Mouse (Mus musculus): Measurements from ENCODE around the gene 1190005I06Rik.
A peak's percentile ranks its signal among the peaks of the same experiment; 100 is the strongest.

The 1190005I06Rik gene

GRCm38 (mm10) chr8:120667561-120668373, 20.3 kb upstream of the 1190005I06Rik start, which contains the start of the genes Gm27021 and Cox4i1:
TSS of gene Gm27021 (minus strand) at chr8:120668079.
TSS of gene Cox4i1 (plus strand) at chr8:120668222.
- DNase-seq (ENCODE audit: low read depth, low spot score): peak; percentile 82

DNA sequence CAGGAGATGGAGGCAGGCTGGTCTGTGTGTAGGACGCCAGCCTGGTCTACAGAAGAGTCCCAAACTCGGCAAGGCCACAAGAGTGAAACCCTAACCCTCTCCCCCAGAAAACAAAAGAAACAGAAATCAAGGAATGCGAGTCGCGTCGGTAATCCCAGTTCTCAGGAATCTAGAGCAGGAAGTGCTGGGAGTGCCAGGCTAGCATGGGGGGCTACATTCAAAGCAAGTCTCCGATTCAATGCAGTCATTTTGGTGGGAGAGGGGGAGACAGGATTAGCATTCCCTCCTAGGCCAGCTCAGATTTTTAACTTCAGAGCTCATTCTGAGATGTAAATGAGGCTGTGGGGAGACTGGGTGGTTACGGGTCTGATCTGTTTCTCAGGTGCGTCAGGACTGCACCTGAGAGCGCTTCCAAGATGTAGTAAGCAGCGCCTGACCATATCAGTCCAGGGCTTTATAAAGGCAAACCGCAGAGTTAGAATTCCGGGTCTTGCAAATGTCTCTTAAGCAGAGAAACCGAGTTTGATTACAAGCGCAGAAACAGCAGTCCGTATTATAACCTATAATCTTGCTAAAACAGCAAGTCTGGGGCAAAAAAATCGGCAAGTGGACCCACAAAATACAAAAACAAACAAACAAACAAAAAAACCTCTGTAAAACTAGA, 19.5 kb upstream of the 1190005I06Rik start:
- DNase-seq (ENCODE audit: low read depth, low spot score): no peak

- no peak for DNase-seq (ENCODE audit: low read depth, low spot score)
Measured at GRCm38 (mm10) chr8:120665726-120666455, 18.5 kb upstream of the 1190005I06Rik start.

DNA sequence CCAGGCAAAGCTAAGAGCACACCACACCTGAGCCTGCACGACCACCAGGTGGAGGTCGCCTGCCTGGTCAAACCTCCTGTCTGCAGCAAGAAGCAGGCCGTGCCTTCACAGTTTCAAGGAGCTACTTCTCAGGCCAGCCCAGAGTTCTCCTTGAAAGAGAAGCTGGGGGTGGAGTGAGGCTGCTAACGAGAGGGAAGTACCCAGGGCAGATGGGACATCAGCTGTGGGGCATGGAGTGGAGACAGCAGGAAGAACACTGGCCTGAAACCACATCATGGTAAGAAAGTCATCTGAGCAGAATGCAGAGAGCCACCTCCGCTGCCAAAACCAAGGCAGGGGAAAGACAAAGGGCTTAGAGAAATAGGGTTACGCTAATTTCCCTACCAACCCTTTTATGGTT, 17.1 kb upstream of the 1190005I06Rik start:
- DNase-seq (ENCODE audit: low read depth, low spot score): no peak

- DNase-seq (ENCODE audit: low read depth, low spot score): no peak
Measured at GRCm38 (mm10) chr8:120657415-120657814, 10.0 kb upstream of the 1190005I06Rik start.

DNA sequence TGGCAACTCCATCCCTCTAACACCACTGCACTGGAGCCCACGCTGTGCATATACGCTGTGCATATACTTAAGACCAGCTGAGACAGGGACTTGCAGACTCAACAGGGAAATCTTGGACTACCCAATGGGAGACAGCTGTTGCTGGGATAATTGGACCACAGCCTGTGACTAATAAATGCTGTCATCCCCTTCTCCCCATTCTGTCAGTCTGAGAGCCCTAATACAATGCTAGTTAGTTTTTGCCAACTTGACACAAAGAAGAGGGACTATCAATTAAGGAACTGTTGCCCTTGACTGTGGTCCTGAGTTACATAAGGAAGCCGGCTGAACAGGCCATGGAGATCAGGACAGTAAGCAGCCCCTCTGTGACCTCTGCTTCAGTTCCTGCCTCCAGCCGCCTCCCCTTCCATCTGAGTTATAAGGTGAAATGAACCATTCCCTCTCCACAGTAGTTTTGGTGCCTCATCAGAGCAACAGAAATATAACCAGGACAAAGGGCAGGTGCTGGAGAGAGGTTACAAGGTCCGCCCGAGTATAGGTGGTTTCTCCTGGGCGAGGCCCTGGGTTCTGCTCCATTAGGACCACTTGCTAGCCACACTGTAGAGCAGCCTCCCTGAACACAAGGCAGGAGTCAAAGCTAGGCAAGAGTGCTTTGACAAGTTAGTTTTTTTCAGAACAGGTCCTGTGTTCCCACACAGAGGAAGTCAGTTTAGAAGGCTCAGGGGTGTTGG, 9.1 kb upstream of the 1190005I06Rik start:
- DNase-seq (ENCODE audit: low read depth, low spot score): no peak

- DNase-seq (ENCODE audit: low read depth, low spot score): no peak
Measured at GRCm38 (mm10) chr8:120644663-120645062, 2.8 kb downstream of the 1190005I06Rik start.

GRCm38 (mm10) chr8:120642031-120642662, 5.3 kb downstream of the 1190005I06Rik start:
- no peak for DNase-seq (ENCODE audit: low read depth, low spot score)

GRCm38 (mm10) chr8:120641245-120641644, 6.2 kb downstream of the 1190005I06Rik start:
- DNase-seq (ENCODE audit: low read depth, low spot score): no peak

- DNase-seq (ENCODE audit: low read depth, low spot score): no peak
Measured at GRCm38 (mm10) chr8:120634329-120634839, 13.0 kb downstream of the 1190005I06Rik start.

GRCm38 (mm10) chr8:120633665-120634271, 13.7 kb downstream of the 1190005I06Rik start:
- DNase-seq (ENCODE audit: low read depth, low spot score): no peak

- no peak for DNase-seq (ENCODE audit: low read depth, low spot score)
Measured at GRCm38 (mm10) chr8:120632969-120633664, 14.3 kb downstream of the 1190005I06Rik start.

- DNase-seq (ENCODE audit: low read depth, low spot score): no peak
Measured at GRCm38 (mm10) chr8:120631441-120632375, 15.7 kb downstream of the 1190005I06Rik start.

DNA sequence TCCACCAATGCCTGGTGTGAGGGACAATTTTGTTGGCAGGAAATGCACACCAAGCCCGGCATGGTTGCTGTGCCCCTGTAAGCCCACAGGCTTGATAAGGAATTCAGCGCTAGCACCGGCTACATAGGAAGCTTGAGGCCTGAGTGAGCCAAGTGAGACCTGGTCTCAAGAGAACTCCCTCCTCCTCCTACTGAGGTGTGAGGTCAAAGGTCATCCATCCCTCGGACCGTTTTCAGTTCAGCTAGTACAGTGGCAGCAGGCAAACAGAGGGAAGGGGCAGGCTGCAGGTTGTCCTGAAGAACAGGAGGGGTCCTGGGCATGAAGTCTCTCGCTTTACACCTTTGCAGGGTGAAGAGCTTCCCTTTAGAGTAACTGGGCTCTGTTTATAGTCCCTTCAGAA, 16.6 kb downstream of the 1190005I06Rik start:
- no peak for DNase-seq (ENCODE audit: low read depth, low spot score)

- no peak for DNase-seq (ENCODE audit: low read depth, low spot score)
Measured at GRCm38 (mm10) chr8:120630031-120630430, 17.4 kb downstream of the 1190005I06Rik start.

DNA sequence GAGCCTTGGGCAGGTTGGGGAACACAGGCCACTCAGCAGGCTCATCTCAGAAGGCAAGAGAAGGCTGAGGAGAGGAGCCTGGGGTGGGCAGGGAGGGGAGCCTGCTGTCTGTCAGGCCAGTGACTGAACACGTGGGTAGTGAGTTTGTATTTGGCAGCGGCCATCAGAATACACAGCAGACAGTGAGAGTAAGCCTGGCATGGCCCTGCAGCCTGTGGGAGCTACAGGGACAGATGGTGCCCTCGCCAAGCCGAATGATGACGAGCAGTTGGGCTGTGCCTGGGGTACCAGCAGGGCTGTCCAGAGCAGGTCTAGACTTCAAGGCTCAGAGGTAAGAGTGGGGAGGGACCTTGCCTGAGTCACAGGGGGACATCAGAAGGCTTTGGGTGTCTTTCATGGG, 20.1 kb downstream of the 1190005I06Rik start:
- DNase-seq (ENCODE audit: low read depth, low spot score): no peak

GRCm38 (mm10) chr8:120626461-120626860, 21.0 kb downstream of the 1190005I06Rik start:
- DNase-seq (ENCODE audit: low read depth, low spot score): no peak

GRCm38 (mm10) chr8:120623608-120624007, 23.8 kb downstream of the 1190005I06Rik start:
- no peak for DNase-seq (ENCODE audit: low read depth, low spot score)

DNA sequence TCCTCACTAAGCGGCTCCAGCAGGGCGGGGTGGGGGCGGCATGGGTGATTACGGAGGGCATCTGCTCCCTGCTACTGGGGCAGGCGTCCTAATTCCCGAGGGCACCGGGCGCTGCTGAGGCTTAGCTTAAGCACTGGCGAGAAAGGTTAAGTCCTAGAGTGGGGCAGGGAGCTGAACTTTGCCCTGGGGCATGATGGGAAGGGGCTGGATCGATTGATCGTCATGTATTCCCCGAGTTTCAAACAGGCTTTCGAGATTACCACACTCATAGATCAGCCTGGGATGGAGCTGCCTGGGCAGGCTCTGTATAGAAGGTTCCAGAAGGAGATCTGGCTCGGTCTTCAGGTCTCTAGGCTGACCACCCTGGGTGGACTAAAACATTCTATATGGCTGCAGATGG, 25.3 kb downstream of the 1190005I06Rik start:
- no peak for DNase-seq (ENCODE audit: low read depth, low spot score)

All from telencephalon, adult 2 months (tissue).